Mouse (Mus musculus): ENCODE data around the gene Spns2.

Spns2 gene

GRCm38 (mm10) chr11:72408451-72409170, 81.1 kb downstream of the Spns2 start:
- no peak for DNase-seq

- no peak for DNase-seq
Observed at GRCm38 (mm10) chr11:72407574-72407973, 82.1 kb downstream of the Spns2 start.

- DNase-seq = no peak
Observed at GRCm38 (mm10) chr11:72407081-72407480, 82.6 kb downstream of the Spns2 start.

- DNase-seq = no peak
Observed at GRCm38 (mm10) chr11:72406079-72406675, 83.5 kb downstream of the Spns2 start.

- no peak for DNase-seq
Observed at GRCm38 (mm10) chr11:72405532-72405931, 84.2 kb downstream of the Spns2 start.

- DNase-seq = no peak
Observed at GRCm38 (mm10) chr11:72402969-72403368, 86.7 kb downstream of the Spns2 start.

GRCm38 (mm10) chr11:72402017-72402416, 87.7 kb downstream of the Spns2 start:
- no peak for DNase-seq
